In the genomic region with DNA sequence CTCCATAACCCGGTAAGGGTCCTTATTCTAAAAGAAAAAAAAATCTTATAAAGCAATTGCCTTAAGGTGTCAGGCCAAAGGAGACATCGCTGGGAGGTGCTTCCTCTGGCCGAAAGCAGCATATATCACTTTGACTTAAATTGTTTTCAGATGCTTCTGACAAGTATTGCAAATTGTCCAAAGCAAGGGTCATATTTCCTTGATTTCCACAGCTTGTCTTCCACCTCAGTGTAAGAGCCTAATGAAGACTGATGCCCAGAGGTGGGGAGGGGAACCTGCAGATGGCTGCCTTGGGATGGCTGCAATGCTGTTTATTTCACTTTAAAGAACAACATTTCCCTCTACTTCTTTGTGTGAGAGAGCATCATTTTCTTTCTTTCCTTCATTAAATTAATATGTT, we compare ENCODE assay signal across 14 mouse cellular contexts. TPM values are rescaled to one million over a fixed set of nuclear protein-coding genes. Genes with fewer than 3 reads are reported as not detected.
"Had no signal": no experiment of that assay in that cellular context is flagged by ENCODE, and none has a peak within 500 bp of the region (broad histone marks: within the 10 kb centered on the region; RNA-seq: fewer than 3 reads in every experiment).

No protein-coding gene starts in this region.

- DNase-seq: kidney, adult 2 months; kidney, postnatal 14 days; liver; liver, embryonic 13.5 days; lung, adult 18-20 months; right cerebral cortex, adult 18-20 months; right cerebral cortex, postnatal 25 days; thymus, postnatal 14 days had no signal

RNA-seq across cellular contexts. Expression of a gene that starts 1.0 kb away (rescaled TPM):
- total RNA-seq: layer of hippocampus, adult 8-10 months; layer of hippocampus, postnatal 14 days; left cerebral cortex, adult 18-20 months; left cerebral cortex, postnatal 14 days; megakaryocyte-erythroid progenitor cell, adult 5-6 weeks; midbrain, postnatal 0 days had no signal

RNA-seq across cellular contexts. Expression of a gene that starts 7.0 kb away (rescaled TPM):
- total RNA-seq: layer of hippocampus, adult 8-10 months; layer of hippocampus, postnatal 14 days; left cerebral cortex, adult 18-20 months; left cerebral cortex, postnatal 14 days; megakaryocyte-erythroid progenitor cell, adult 5-6 weeks; midbrain, postnatal 0 days had no signal

RNA-seq across cellular contexts. Expression of a gene that starts 15.0 kb away (rescaled TPM):
- total RNA-seq: layer of hippocampus, adult 8-10 months; layer of hippocampus, postnatal 14 days; left cerebral cortex, adult 18-20 months; left cerebral cortex, postnatal 14 days; megakaryocyte-erythroid progenitor cell, adult 5-6 weeks; midbrain, postnatal 0 days had no signal

RNA-seq across cellular contexts. Expression of a gene that starts 42.2 kb away (rescaled TPM):
- total RNA-seq: layer of hippocampus, adult 8-10 months; layer of hippocampus, postnatal 14 days; left cerebral cortex, adult 18-20 months; left cerebral cortex, postnatal 14 days; megakaryocyte-erythroid progenitor cell, adult 5-6 weeks; midbrain, postnatal 0 days had no signal

RNA-seq across cellular contexts. Expression of a gene that starts 47.1 kb away (rescaled TPM):
- total RNA-seq: layer of hippocampus, adult 8-10 months; layer of hippocampus, postnatal 14 days; left cerebral cortex, adult 18-20 months; left cerebral cortex, postnatal 14 days; megakaryocyte-erythroid progenitor cell, adult 5-6 weeks; midbrain, postnatal 0 days had no signal
